Mouse (Mus musculus): ENCODE measurements around the gene Tmem52b. TPM values are rescaled to one million over a fixed set of nuclear protein-coding genes. Genes with fewer than 3 reads are reported as not detected.

The Tmem52b gene
- polyA plus RNA-seq, 1 experiment from 2014 or later, result not detected

- Histone ChIP-seq H3K4me1 (ENCODE audit: control insufficient read depth, insufficient read depth, low read length) (no peaks in the 10 kb centered on the region), H3K27ac (ENCODE audit: low read depth, low read length) (no peak overlapping the region), H3K36me3 (ENCODE audit: control insufficient read depth, insufficient read depth, low read length) (no peaks in the 10 kb centered on the region), H3K9ac (ENCODE audit: low read depth, low read length) (no peak overlapping the region), H3K9me3 (replicated peaks; ENCODE audit: control insufficient read depth, low read length) (no peaks in the 10 kb centered on the region), H3K4me3 (ENCODE audit: low read depth, low read length) (no peak overlapping the region), H3K27me3 (ENCODE audit: control insufficient read depth, insufficient read depth, low read length) (no peaks in the 10 kb centered on the region), H3K4me2 (no peak overlapping the region)
- 86% methylated on average over 2 of the region's 2 CpGs for WGBS (ENCODE audit: insufficient replicate concordance)
- no peak for ATAC-seq (replicated peaks; ENCODE audit: insufficient number of reproducible peaks, low FRiP score, low TSS enrichment)
These were observed 8.9 kb upstream of the Tmem52b start for GRCm38 (mm10) chr6:129503471-129503870.

DNA sequence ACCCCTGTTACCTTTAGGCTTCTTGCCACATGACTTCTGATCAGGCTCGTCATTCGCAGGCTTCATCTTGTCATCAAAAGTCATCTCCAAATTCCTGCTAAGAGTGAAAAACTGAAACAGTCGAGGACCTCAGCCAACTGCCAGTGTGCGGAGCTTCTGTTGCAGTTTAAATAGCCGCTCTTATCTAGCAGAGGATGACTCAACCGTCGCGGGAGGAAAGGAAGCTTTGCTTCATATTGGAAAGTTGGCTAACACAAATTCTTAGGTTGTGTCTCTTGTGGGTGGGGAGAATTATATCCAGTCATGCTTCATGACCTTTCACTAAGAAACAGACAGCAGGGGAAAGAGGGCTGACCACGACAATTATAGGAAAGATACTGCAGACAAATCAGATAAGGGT, 5.3 kb upstream of the Tmem52b start, which contains the start of gene Olr1:
Olr1 (minus strand) TSS at position 142 of the 400 bp plus-strand sequence.
- Histone ChIP-seq H3K27ac (ENCODE audit: low read depth, low read length) (no peak within 1 kb of the TSS), H3K36me3 (ENCODE audit: control insufficient read depth, insufficient read depth, low read length) (no peaks in the 10 kb centered on the region), H3K9ac (ENCODE audit: low read depth, low read length) (no peak within 1 kb of the TSS), H3K27me3 (ENCODE audit: control insufficient read depth, insufficient read depth, low read length) (no peaks in the 10 kb centered on the region), H3K4me1 (ENCODE audit: control insufficient read depth, insufficient read depth, low read length) (no peaks in the 10 kb centered on the region), H3K4me3 (ENCODE audit: low read depth, low read length) (no peak within 1 kb of the TSS), H3K9me3 (replicated peaks; ENCODE audit: control insufficient read depth, low read length) (no peaks in the 10 kb centered on the region), H3K4me2 (no peak within 1 kb of the TSS)
- no peak for ATAC-seq (replicated peaks; ENCODE audit: insufficient number of reproducible peaks, low FRiP score, low TSS enrichment)
- 46% methylated on average over 9 of the region's 9 CpGs for WGBS (ENCODE audit: insufficient replicate concordance)

GRCm38 (mm10) chr6:129510120-129510911, 2.0 kb upstream of the Tmem52b start:
- Histone ChIP-seq H3K4me2 (no peak overlapping the region), H3K9ac (ENCODE audit: low read depth, low read length) (no peak overlapping the region), H3K9me3 (replicated peaks; ENCODE audit: control insufficient read depth, low read length) (no peaks in the 10 kb centered on the region), H3K27ac (ENCODE audit: low read depth, low read length) (no peak overlapping the region), H3K4me1 (ENCODE audit: control insufficient read depth, insufficient read depth, low read length) (0 out of 2 replicates have a peak, but pooled peaks cover 2% of the 10 kb centered on the region), H3K4me3 (ENCODE audit: low read depth, low read length) (no peak overlapping the region), H3K36me3 (ENCODE audit: control insufficient read depth, insufficient read depth, low read length) (no peaks in the 10 kb centered on the region), H3K27me3 (ENCODE audit: control insufficient read depth, insufficient read depth, low read length) (no peaks in the 10 kb centered on the region)
- WGBS (ENCODE audit: insufficient replicate concordance), result 65% methylated on average over 6 of the region's 6 CpGs
- ATAC-seq (replicated peaks; ENCODE audit: insufficient number of reproducible peaks, low FRiP score, low TSS enrichment), result no peak

- Histone ChIP-seq H3K4me3 (ENCODE audit: low read depth, low read length) (no peak overlapping the region), H3K4me2 (no peak overlapping the region), H3K4me1 (ENCODE audit: control insufficient read depth, insufficient read depth, low read length) (0 out of 2 replicates have a peak, but pooled peaks cover 2% of the 10 kb centered on the region), H3K9me3 (replicated peaks; ENCODE audit: control insufficient read depth, low read length) (no peaks in the 10 kb centered on the region), H3K27me3 (ENCODE audit: control insufficient read depth, insufficient read depth, low read length) (no peaks in the 10 kb centered on the region), H3K36me3 (ENCODE audit: control insufficient read depth, insufficient read depth, low read length) (no peaks in the 10 kb centered on the region), H3K27ac (ENCODE audit: low read depth, low read length) (no peak overlapping the region), H3K9ac (ENCODE audit: low read depth, low read length) (no peak overlapping the region)
- no peak for ATAC-seq (replicated peaks; ENCODE audit: insufficient number of reproducible peaks, low FRiP score, low TSS enrichment)
- WGBS (ENCODE audit: insufficient replicate concordance), result 73% methylated on average over 8 of the region's 8 CpGs
These were observed 513 bp downstream of the Tmem52b start for GRCm38 (mm10) chr6:129512868-129513267.

DNA sequence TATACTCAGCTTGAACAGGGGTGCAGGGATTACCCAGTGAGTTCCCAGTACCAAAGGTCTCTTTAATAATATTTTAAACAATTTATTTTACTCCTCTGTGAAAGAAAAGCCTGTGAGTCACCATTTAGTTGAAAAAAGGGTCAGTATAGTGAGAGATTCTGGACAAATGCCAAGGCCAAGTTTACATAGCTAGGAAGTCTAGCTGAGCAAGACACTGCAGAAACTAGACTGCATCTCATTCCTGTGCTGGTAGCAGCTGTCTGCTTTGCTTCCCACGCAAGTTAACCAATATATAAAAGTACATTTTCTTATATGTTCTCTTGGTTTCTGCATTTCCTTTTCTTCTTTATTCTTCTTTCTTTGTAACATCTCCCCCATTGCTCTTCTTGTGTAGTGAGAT, 1.1 kb downstream of the Tmem52b start:
- Histone ChIP-seq H3K4me1 (ENCODE audit: control insufficient read depth, insufficient read depth, low read length) (0 out of 2 replicates have a peak, but pooled peaks cover 2% of the 10 kb centered on the region), H3K4me3 (ENCODE audit: low read depth, low read length) (no peak overlapping the region), H3K27ac (ENCODE audit: low read depth, low read length) (no peak overlapping the region), H3K9ac (ENCODE audit: low read depth, low read length) (no peak overlapping the region), H3K27me3 (ENCODE audit: control insufficient read depth, insufficient read depth, low read length) (no peaks in the 10 kb centered on the region), H3K4me2 (no peak overlapping the region), H3K9me3 (replicated peaks; ENCODE audit: control insufficient read depth, low read length) (no peaks in the 10 kb centered on the region), H3K36me3 (ENCODE audit: control insufficient read depth, insufficient read depth, low read length) (no peaks in the 10 kb centered on the region)
- no peak for ATAC-seq (replicated peaks; ENCODE audit: insufficient number of reproducible peaks, low FRiP score, low TSS enrichment)
- WGBS (ENCODE audit: insufficient replicate concordance), result 51% methylated on average over 1 of the region's 1 CpGs

- WGBS (ENCODE audit: insufficient replicate concordance), result 42% methylated on average over 2 of the region's 2 CpGs
- Histone ChIP-seq H3K9ac (ENCODE audit: low read depth, low read length) (no peak overlapping the region), H3K4me1 (ENCODE audit: control insufficient read depth, insufficient read depth, low read length) (0 out of 2 replicates have a peak, but pooled peaks cover 2% of the 10 kb centered on the region), H3K4me2 (no peak overlapping the region), H3K9me3 (replicated peaks; ENCODE audit: control insufficient read depth, low read length) (no peaks in the 10 kb centered on the region), H3K36me3 (ENCODE audit: control insufficient read depth, insufficient read depth, low read length) (no peaks in the 10 kb centered on the region), H3K27ac (ENCODE audit: low read depth, low read length) (no peak overlapping the region), H3K4me3 (ENCODE audit: low read depth, low read length) (no peak overlapping the region), H3K27me3 (ENCODE audit: control insufficient read depth, insufficient read depth, low read length) (no peaks in the 10 kb centered on the region)
- no peak for ATAC-seq (replicated peaks; ENCODE audit: insufficient number of reproducible peaks, low FRiP score, low TSS enrichment)
These were observed 2.0 kb downstream of the Tmem52b start for GRCm38 (mm10) chr6:129514376-129514775.

GRCm38 (mm10) chr6:129515068-129515467, 2.7 kb downstream of the Tmem52b start:
- Histone ChIP-seq H3K27ac (ENCODE audit: low read depth, low read length) (no peak overlapping the region), H3K36me3 (ENCODE audit: control insufficient read depth, insufficient read depth, low read length) (no peaks in the 10 kb centered on the region), H3K4me2 (no peak overlapping the region), H3K27me3 (ENCODE audit: control insufficient read depth, insufficient read depth, low read length) (no peaks in the 10 kb centered on the region), H3K4me1 (ENCODE audit: control insufficient read depth, insufficient read depth, low read length) (0 out of 2 replicates have a peak, but pooled peaks cover 2% of the 10 kb centered on the region), H3K9me3 (replicated peaks; ENCODE audit: control insufficient read depth, low read length) (no peaks in the 10 kb centered on the region), H3K4me3 (ENCODE audit: low read depth, low read length) (no peak overlapping the region), H3K9ac (ENCODE audit: low read depth, low read length) (no peak overlapping the region)
- ATAC-seq (replicated peaks; ENCODE audit: insufficient number of reproducible peaks, low FRiP score, low TSS enrichment), result no peak
- WGBS (ENCODE audit: insufficient replicate concordance), result 84% methylated on average over 3 of the region's 3 CpGs

DNA sequence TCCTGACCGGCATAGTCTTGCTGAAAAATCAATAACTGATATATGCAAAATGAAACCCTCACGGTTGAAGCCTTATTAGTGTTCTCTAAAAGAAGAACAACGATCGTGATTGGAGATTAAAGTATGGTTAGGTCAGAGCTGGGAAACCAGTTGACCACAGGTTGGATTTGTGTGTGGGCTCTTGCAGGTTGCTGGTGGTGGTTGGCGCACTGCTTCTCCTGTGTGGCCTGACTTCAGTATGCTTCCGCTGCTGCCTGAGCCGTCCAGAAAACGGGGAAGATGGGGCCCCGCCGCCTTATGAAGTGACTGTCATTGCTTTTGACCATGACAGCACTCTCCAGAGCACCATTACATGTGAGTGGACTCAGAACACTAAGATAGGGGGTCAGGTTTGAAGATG, 4.0 kb downstream of the Tmem52b start:
- 80% methylated on average over 10 of the region's 10 CpGs for WGBS (ENCODE audit: insufficient replicate concordance)
- Histone ChIP-seq H3K9me3 (replicated peaks; ENCODE audit: control insufficient read depth, low read length) (no peaks in the 10 kb centered on the region), H3K27me3 (ENCODE audit: control insufficient read depth, insufficient read depth, low read length) (no peaks in the 10 kb centered on the region), H3K36me3 (ENCODE audit: control insufficient read depth, insufficient read depth, low read length) (no peaks in the 10 kb centered on the region), H3K4me3 (ENCODE audit: low read depth, low read length) (no peak overlapping the region), H3K4me1 (ENCODE audit: control insufficient read depth, insufficient read depth, low read length) (0 out of 2 replicates have a peak, but pooled peaks cover 2% of the 10 kb centered on the region), H3K9ac (ENCODE audit: low read depth, low read length) (no peak overlapping the region), H3K27ac (ENCODE audit: low read depth, low read length) (no peak overlapping the region), H3K4me2 (no peak overlapping the region)
- ATAC-seq (replicated peaks; ENCODE audit: insufficient number of reproducible peaks, low FRiP score, low TSS enrichment), result no peak
